Mouse (Mus musculus) midbrain, embryonic 10.5 days (tissue): ENCODE measurements around the gene Cdhr3. TPM values are rescaled to one million over a fixed set of nuclear protein-coding genes. Genes with fewer than 3 reads are reported as not detected.

Experiments used
- DNase-seq: peaks from one replicate; pipeline ENCODE4 v3.0.0-alpha.2; 2017; ENCODE audit warnings: low spot score
- H3K27ac ChIP-seq: fragments of 300-500 bp; sonication (generic); replicated peaks from 2 replicates; pipeline ENCODE4 v1.5.1; 2016; ENCODE audit warnings: mild to moderate bottlenecking
- H3K27me3 ChIP-seq: fragments of 300-500 bp; sonication (generic); 2 replicates; pipeline ENCODE4 v1.6.1; 2016; ENCODE audit warnings: low read depth, mild to moderate bottlenecking; ENCODE audit not compliant: poor library complexity, severe bottlenecking
- H3K36me3 ChIP-seq: fragments of 300-500 bp; sonication (generic); 2 replicates; pipeline ENCODE4 v1.6.1; 2016; ENCODE audit warnings: mild to moderate bottlenecking, moderate library complexity
- H3K4me1 ChIP-seq: fragments of 300-500 bp; sonication (generic); 2 replicates; pipeline ENCODE4 v1.6.1; 2016
- H3K4me3 ChIP-seq: fragments of 300-500 bp; sonication (generic); 2 replicates; pipeline ENCODE4 v1.5.1; 2016; ENCODE audit warnings: mild to moderate bottlenecking, moderate library complexity
- H3K9me3 ChIP-seq: fragments of 300-500 bp; sonication (generic); replicated peaks from 2 replicates; pipeline ENCODE4 v1.6.1; 2016; ENCODE audit warnings: mild to moderate bottlenecking
- WGBS: fragments of 180-500 bp; shearing (Covaris S2); methylation state at CpG from one replicate; pipeline ENCODE4 v1.1.7; 2016; 5-methylcytosine and 5-hydroxymethylcytosine counted together
- polyA plus RNA-seq: library from polyadenylated mRNA; unstranded; fragments of >200 nt; fragmentation: Nextera tagmentation; extraction: Ambion mirVana; gene quantifications from 2 replicates; pipeline ENCODE4 v1.2.1, GENCODE M21; 2016

Cdhr3 gene
- polyA plus RNA-seq, 1 experiment from 2014 or later: not detected

GRCm38 (mm10) chr12:33045533-33046361 is 46.9 kb downstream of the Cdhr3 start:
- Histone ChIP-seq H3K27me3 (no peaks in the 10 kb centered on the region; the same call in 1 of the 2 replicates), H3K4me1 (peaks cover 13% of the 10 kb centered on the region), H3K36me3 (no peaks in the 10 kb centered on the region), H3K4me3 (no peak overlapping the region), H3K9me3 (no peaks in the 10 kb centered on the region), H3K27ac (peak overlapping the region; percentile 43; the same call in 1 of the 2 replicates)
- 46% methylated on average over 16 of the region's 16 CpGs for WGBS
- DNase-seq: no peak

- no peak for DNase-seq
- peaks cover 25% of the 10 kb centered on the region for H3K27me3 ChIP-seq
- no peaks in the 10 kb centered on the region for H3K36me3 ChIP-seq
- H3K9me3 ChIP-seq: no peaks in the 10 kb centered on the region
- WGBS: 93% methylated on average over 7 of the region's 7 CpGs
- peaks cover 23% of the 10 kb centered on the region for H3K4me1 ChIP-seq
- H3K4me3 ChIP-seq: no peak overlapping the region
- no peak overlapping the region for H3K27ac ChIP-seq
Observed at GRCm38 (mm10) chr12:33041476-33041875, 51.2 kb downstream of the Cdhr3 start.

- Histone ChIP-seq H3K4me1 (peaks cover 22% of the 10 kb centered on the region), H3K27me3 (peaks cover 30% of the 10 kb centered on the region), H3K27ac (no peak overlapping the region), H3K9me3 (no peaks in the 10 kb centered on the region), H3K4me3 (no peak overlapping the region), H3K36me3 (no peaks in the 10 kb centered on the region)
- 86% methylated on average over 2 of the region's 2 CpGs for WGBS
- no peak for DNase-seq
Observed at GRCm38 (mm10) chr12:33040811-33041210, 51.9 kb downstream of the Cdhr3 start.

GRCm38 (mm10) chr12:33038676-33039075 is 54.0 kb downstream of the Cdhr3 start:
- DNase-seq: no peak
- Histone ChIP-seq H3K27ac (no peak overlapping the region), H3K9me3 (no peaks in the 10 kb centered on the region), H3K27me3 (peaks cover 44% of the 10 kb centered on the region), H3K4me1 (peaks cover 28% of the 10 kb centered on the region), H3K4me3 (no peak overlapping the region), H3K36me3 (no peaks in the 10 kb centered on the region)

GRCm38 (mm10) chr12:33035719-33036521 is 56.8 kb downstream of the Cdhr3 start:
- 26% methylated on average over 21 of the region's 21 CpGs for WGBS
- DNase-seq: no peak
- Histone ChIP-seq H3K27me3 (peaks cover 44% of the 10 kb centered on the region), H3K36me3 (no peaks in the 10 kb centered on the region), H3K27ac (peak overlapping the region; percentile 55), H3K4me3 (peak overlapping the region; percentile 30; the same call in 1 of the 2 replicates), H3K9me3 (no peaks in the 10 kb centered on the region), H3K4me1 (peaks cover 28% of the 10 kb centered on the region)

- WGBS: 44% methylated on average over 11 of the region's 11 CpGs
- Histone ChIP-seq H3K27me3 (peaks cover 41% of the 10 kb centered on the region), H3K9me3 (no peaks in the 10 kb centered on the region), H3K36me3 (no peaks in the 10 kb centered on the region), H3K27ac (peak overlapping the region; percentile 55), H3K4me1 (peaks cover 30% of the 10 kb centered on the region), H3K4me3 (peak overlapping the region; percentile 30; the same call in 1 of the 2 replicates)
- no peak for DNase-seq
Observed at GRCm38 (mm10) chr12:33035089-33035718, 57.5 kb downstream of the Cdhr3 start.

- peaks cover 34% of the 10 kb centered on the region for H3K4me1 ChIP-seq
- H3K9me3 ChIP-seq: no peaks in the 10 kb centered on the region
- H3K27ac ChIP-seq: peak overlapping the region; percentile 55; the same call in 1 of the 2 replicates
- DNase-seq: no peak
- H3K4me3 ChIP-seq: no peak overlapping the region
- WGBS: 66% methylated on average over 12 of the region's 12 CpGs
- H3K36me3 ChIP-seq: no peaks in the 10 kb centered on the region
- H3K27me3 ChIP-seq: peaks cover 34% of the 10 kb centered on the region
Observed at GRCm38 (mm10) chr12:33034343-33035088, 58.2 kb downstream of the Cdhr3 start.

- H3K36me3 ChIP-seq: no peaks in the 10 kb centered on the region
- no peak overlapping the region for H3K4me3 ChIP-seq
- 83% methylated on average over 6 of the region's 6 CpGs for WGBS
- no peak for DNase-seq
- H3K27ac ChIP-seq: no peak overlapping the region
- peaks cover 44% of the 10 kb centered on the region for H3K27me3 ChIP-seq
- no peaks in the 10 kb centered on the region for H3K9me3 ChIP-seq
- peaks cover 33% of the 10 kb centered on the region for H3K4me1 ChIP-seq
Observed at GRCm38 (mm10) chr12:33033221-33033620, 59.5 kb downstream of the Cdhr3 start.

GRCm38 (mm10) chr12:33030589-33030988 is 62.1 kb downstream of the Cdhr3 start:
- Histone ChIP-seq H3K4me3 (no peak overlapping the region), H3K27ac (no peak overlapping the region), H3K9me3 (no peaks in the 10 kb centered on the region), H3K36me3 (no peaks in the 10 kb centered on the region), H3K27me3 (peaks cover 34% of the 10 kb centered on the region), H3K4me1 (peaks cover 27% of the 10 kb centered on the region)
- WGBS: 85% methylated on average over 2 of the region's 2 CpGs
- no peak for DNase-seq

- Histone ChIP-seq H3K4me1 (peaks cover 22% of the 10 kb centered on the region), H3K4me3 (no peak overlapping the region), H3K9me3 (no peaks in the 10 kb centered on the region), H3K36me3 (no peaks in the 10 kb centered on the region), H3K27me3 (peaks cover 30% of the 10 kb centered on the region), H3K27ac (no peak overlapping the region)
- 89% methylated on average over 13 of the region's 13 CpGs for WGBS
- DNase-seq: no peak
Observed at GRCm38 (mm10) chr12:33030066-33030465, 62.6 kb downstream of the Cdhr3 start.

GRCm38 (mm10) chr12:33028708-33029107 is 64.0 kb downstream of the Cdhr3 start:
- 56% methylated on average over 13 of the region's 13 CpGs for WGBS
- peaks cover 21% of the 10 kb centered on the region for H3K27me3 ChIP-seq
- no peak overlapping the region; the same call in 1 of the 2 replicates for H3K27ac ChIP-seq

GRCm38 (mm10) chr12:33028109-33028691 is 64.5 kb downstream of the Cdhr3 start:
- H3K27me3 ChIP-seq: peaks cover 21% of the 10 kb centered on the region
- WGBS: 52% methylated on average over 10 of the region's 10 CpGs
- no peak overlapping the region for H3K27ac ChIP-seq
- no peaks in the 10 kb centered on the region for H3K9me3 ChIP-seq
- no peaks in the 10 kb centered on the region for H3K36me3 ChIP-seq
- DNase-seq: no peak
- peaks cover 16% of the 10 kb centered on the region for H3K4me1 ChIP-seq
- no peak overlapping the region for H3K4me3 ChIP-seq

More at GRCm38 (mm10) chr12:33028708-33029107, 64.0 kb downstream of the Cdhr3 start:
- no peak overlapping the region for H3K4me3 ChIP-seq
- H3K36me3 ChIP-seq: no peaks in the 10 kb centered on the region
- no peaks in the 10 kb centered on the region for H3K9me3 ChIP-seq
- H3K4me1 ChIP-seq: peaks cover 16% of the 10 kb centered on the region
- DNase-seq: no peak
